Mouse (Mus musculus): ENCODE results near the gene Prickle2. TPM values are rescaled to one million over a fixed set of nuclear protein-coding genes. Genes with fewer than 3 reads are reported as not detected.

The Prickle2 gene
- polyA plus RNA-seq, 1 experiment from 2014 or later = 7.4 TPM

DNA sequence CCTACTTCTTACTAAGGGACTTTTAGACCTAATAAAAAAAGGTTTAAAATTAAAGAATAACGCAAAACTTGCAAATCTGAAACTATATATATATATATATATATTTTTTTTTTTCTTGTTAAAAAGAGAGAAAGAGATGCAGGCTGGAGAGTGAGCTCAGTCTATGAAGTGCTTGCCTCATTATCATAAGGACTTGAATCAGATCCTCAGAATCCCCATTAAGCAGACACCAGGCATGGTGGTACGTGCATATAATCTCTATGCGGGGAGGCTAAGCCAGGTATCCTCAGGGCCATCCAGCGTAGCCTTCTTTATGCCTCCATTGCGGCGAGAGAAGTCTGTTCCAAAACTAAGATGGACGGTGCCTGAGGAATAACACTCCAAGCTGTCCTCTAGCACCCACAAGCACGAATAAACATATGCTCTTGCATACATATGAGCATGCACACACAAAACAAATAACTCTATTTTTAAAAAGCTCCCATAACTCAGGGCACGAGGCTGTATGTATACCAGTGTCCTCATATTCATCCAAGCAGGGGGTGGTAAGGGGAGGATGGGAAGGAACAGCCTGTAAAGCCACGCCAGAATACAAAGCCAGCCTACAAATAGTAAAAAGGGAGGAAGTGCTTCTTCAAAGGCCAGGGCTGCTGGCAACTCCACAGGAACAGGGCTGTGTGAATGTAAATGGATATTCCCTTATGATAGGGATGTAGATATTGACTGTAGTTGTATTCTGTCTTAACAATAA lies 358.5 kb downstream of the Prickle2 start:
- 81% methylated on average over 10 of the region's 10 CpGs for WGBS
- no peak for ATAC-seq (ENCODE audit: low FRiP score, low TSS enrichment)
- H3K9ac ChIP-seq (ENCODE audit: low read depth, low read length) = no peak overlapping the region
- no peak overlapping the region for H3K27ac ChIP-seq (ENCODE audit: low read depth, low read length)
- H3K4me2 ChIP-seq (replicated peaks; ENCODE audit: low read depth, low read length) = no peak overlapping the region
- no peaks in the 10 kb centered on the region for H3K4me1 ChIP-seq (ENCODE audit: control insufficient read depth, insufficient read depth, low read length)
- no peaks in the 10 kb centered on the region for H3K9me3 ChIP-seq (ENCODE audit: control insufficient read depth, low read length)
- H3K4me3 ChIP-seq (ENCODE audit: low read length) = no peak overlapping the region
- H3K36me3 ChIP-seq (ENCODE audit: control insufficient read depth, insufficient read depth, low read length) = no peaks in the 10 kb centered on the region
- H3K27me3 ChIP-seq (ENCODE audit: control insufficient read depth, insufficient read depth, low read length) = no peaks in the 10 kb centered on the region

- no peak overlapping the region for H3K4me3 ChIP-seq (ENCODE audit: low read length)
- H3K9ac ChIP-seq (ENCODE audit: low read depth, low read length) = no peak overlapping the region
- no peaks in the 10 kb centered on the region for H3K4me1 ChIP-seq (ENCODE audit: control insufficient read depth, insufficient read depth, low read length)
- H3K9me3 ChIP-seq (ENCODE audit: control insufficient read depth, low read length) = no peaks in the 10 kb centered on the region
- no peak for ATAC-seq (ENCODE audit: low FRiP score, low TSS enrichment)
- no peak overlapping the region for H3K4me2 ChIP-seq (replicated peaks; ENCODE audit: low read depth, low read length)
- no peaks in the 10 kb centered on the region for H3K27me3 ChIP-seq (ENCODE audit: control insufficient read depth, insufficient read depth, low read length)
- H3K36me3 ChIP-seq (ENCODE audit: control insufficient read depth, insufficient read depth, low read length) = no peaks in the 10 kb centered on the region
- WGBS = 56% methylated on average over 7 of the region's 7 CpGs
- no peak overlapping the region for H3K27ac ChIP-seq (ENCODE audit: low read depth, low read length)
Measured at GRCm38 (mm10) chr6:92346729-92347128, 359.2 kb downstream of the Prickle2 start.

GRCm38 (mm10) chr6:92345151-92345550 lies 360.8 kb downstream of the Prickle2 start:
- 76% methylated on average over 2 of the region's 2 CpGs for WGBS

DNA sequence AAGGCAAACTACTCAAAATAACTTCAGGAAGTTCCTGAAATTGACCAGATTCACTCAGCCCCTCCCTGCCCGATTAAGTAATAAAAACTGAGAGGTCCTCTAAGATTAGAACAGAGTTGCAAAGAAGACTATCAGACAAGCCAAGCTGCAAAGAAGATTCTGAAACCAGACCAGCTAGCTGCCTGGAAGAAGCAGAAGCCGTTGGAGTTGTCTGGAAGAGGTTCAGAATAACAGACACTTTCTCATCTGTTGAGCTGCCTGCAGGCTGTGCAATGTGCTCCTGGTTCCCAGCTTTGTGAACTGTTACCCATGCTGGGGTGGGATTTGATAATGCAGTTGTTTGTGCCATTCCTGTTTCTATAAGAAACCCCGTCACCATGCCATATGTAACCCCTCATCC lies 361.4 kb downstream of the Prickle2 start:
- Histone ChIP-seq H3K27ac (ENCODE audit: low read depth, low read length) (no peak overlapping the region), H3K9ac (ENCODE audit: low read depth, low read length) (no peak overlapping the region), H3K4me3 (ENCODE audit: low read length) (no peak overlapping the region), H3K27me3 (ENCODE audit: control insufficient read depth, insufficient read depth, low read length) (no peaks in the 10 kb centered on the region), H3K36me3 (ENCODE audit: control insufficient read depth, insufficient read depth, low read length) (no peaks in the 10 kb centered on the region), H3K4me2 (replicated peaks; ENCODE audit: low read depth, low read length) (no peak overlapping the region), H3K9me3 (ENCODE audit: control insufficient read depth, low read length) (no peaks in the 10 kb centered on the region), H3K4me1 (ENCODE audit: control insufficient read depth, insufficient read depth, low read length) (no peaks in the 10 kb centered on the region)
- no peak for ATAC-seq (ENCODE audit: low FRiP score, low TSS enrichment)
- 95% methylated on average over 3 of the region's 3 CpGs for WGBS

More at GRCm38 (mm10) chr6:92345151-92345550, 360.8 kb downstream of the Prickle2 start:
- no peaks in the 10 kb centered on the region for H3K9me3 ChIP-seq (ENCODE audit: control insufficient read depth, low read length)
- no peak overlapping the region for H3K27ac ChIP-seq (ENCODE audit: low read depth, low read length)
- H3K27me3 ChIP-seq (ENCODE audit: control insufficient read depth, insufficient read depth, low read length) = no peaks in the 10 kb centered on the region
- no peak for ATAC-seq (ENCODE audit: low FRiP score, low TSS enrichment)
- no peak overlapping the region for H3K4me3 ChIP-seq (ENCODE audit: low read length)
- no peak overlapping the region for H3K4me2 ChIP-seq (replicated peaks; ENCODE audit: low read depth, low read length)
- H3K36me3 ChIP-seq (ENCODE audit: control insufficient read depth, insufficient read depth, low read length) = no peaks in the 10 kb centered on the region
- no peaks in the 10 kb centered on the region for H3K4me1 ChIP-seq (ENCODE audit: control insufficient read depth, insufficient read depth, low read length)
- H3K9ac ChIP-seq (ENCODE audit: low read depth, low read length) = no peak overlapping the region

Other genes starting within 250 kb of the Prickle2 start
- 1.2 and 1.6 TPM in 2 replicates for gene A730049H05Rik, start 110.3 kb upstream of the Prickle2 start, polyA plus RNA-seq (2014; fragmentation: Nextera tagmentation; extraction: Ambion mirVana)
- 0.26 and 0.27 TPM in 2 replicates for gene Gm15737, start 163.2 kb upstream of the Prickle2 start, polyA plus RNA-seq (2014; fragmentation: Nextera tagmentation; extraction: Ambion mirVana)
- 19.9 and 20.7 TPM in 2 replicates for gene Adamts9, start 237.3 kb upstream of the Prickle2 start, polyA plus RNA-seq (2014; fragmentation: Nextera tagmentation; extraction: Ambion mirVana)

Data from kidney, embryonic 14.5 days (tissue).